Mouse (Mus musculus): ENCODE measurements around the gene Tmem14c. TPM values are rescaled to one million over a fixed set of nuclear protein-coding genes. Genes with fewer than 3 reads are reported as not detected.

Tmem14c gene
- polyA plus RNA-seq, 1 experiment, result 304 TPM

GRCm38 (mm10) chr13:41047280-41047679 lies 31.2 kb downstream of the Tmem14c start:
- H3K27ac ChIP-seq (ENCODE audit: control insufficient read depth, insufficient read depth, low read depth, low read length, poor library complexity), result no peak overlapping the region
- TF ChIP-seq POLR2A (IDR thresholded peaks at IDR 0.05; ENCODE audit: borderline replicate concordance, control insufficient read depth, low read depth, low read length) (no peak), CTCF (IDR thresholded peaks at IDR 0.05; ENCODE audit: control insufficient read depth, insufficient read depth, low read length) (no peak)
- no peak overlapping the region for H3K4me3 ChIP-seq (replicated peaks; ENCODE audit: control insufficient read depth, low read depth, low read length)
- WGBS, result 79% methylated on average over 6 of the region's 6 CpGs
- no peaks in the 10 kb centered on the region; the same call in 1 of the 2 replicates for H3K4me1 ChIP-seq (ENCODE audit: control insufficient read depth, insufficient read depth, low read length)

GRCm38 (mm10) chr13:41051965-41052364 lies 35.9 kb downstream of the Tmem14c start:
- no peak overlapping the region for H3K27ac ChIP-seq (ENCODE audit: control insufficient read depth, insufficient read depth, low read depth, low read length, poor library complexity)
- TF ChIP-seq POLR2A (IDR thresholded peaks at IDR 0.05; ENCODE audit: borderline replicate concordance, control insufficient read depth, low read depth, low read length), result no peak
- TF ChIP-seq CTCF (IDR thresholded peaks at IDR 0.05; ENCODE audit: control insufficient read depth, insufficient read depth, low read length), result no peak

GRCm38 (mm10) chr13:41067618-41068017 lies 51.5 kb downstream of the Tmem14c start:
- Histone ChIP-seq H3K4me3 (replicated peaks; ENCODE audit: control insufficient read depth, low read depth, low read length) (no peak overlapping the region), H3K4me1 (ENCODE audit: control insufficient read depth, insufficient read depth, low read length) (no peaks in the 10 kb centered on the region), H3K27ac (ENCODE audit: control insufficient read depth, insufficient read depth, low read depth, low read length, poor library complexity) (no peak overlapping the region)
- TF ChIP-seq CTCF (IDR thresholded peaks at IDR 0.05; ENCODE audit: control insufficient read depth, insufficient read depth, low read length), result no peak
- no peak for TF ChIP-seq POLR2A (IDR thresholded peaks at IDR 0.05; ENCODE audit: borderline replicate concordance, control insufficient read depth, low read depth, low read length)
- whole genome bisulfite sequencing, result 86% methylated on average over 4 of the region's 4 CpGs

More at GRCm38 (mm10) chr13:41051965-41052364, 35.9 kb downstream of the Tmem14c start:
- no peaks in the 10 kb centered on the region for H3K4me1 ChIP-seq (ENCODE audit: control insufficient read depth, insufficient read depth, low read length)
- H3K4me3 ChIP-seq (replicated peaks; ENCODE audit: control insufficient read depth, low read depth, low read length), result no peak overlapping the region
- 63% methylated on average over 5 of the region's 5 CpGs for WGBS

- Histone ChIP-seq H3K4me1 (ENCODE audit: control insufficient read depth, insufficient read depth, low read length) (no peaks in the 10 kb centered on the region; the same call in 1 of the 2 replicates), H3K27ac (ENCODE audit: control insufficient read depth, insufficient read depth, low read depth, low read length, poor library complexity) (no peak overlapping the region), H3K4me3 (replicated peaks; ENCODE audit: control insufficient read depth, low read depth, low read length) (no peak overlapping the region)
- TF ChIP-seq CTCF (IDR thresholded peaks at IDR 0.05; ENCODE audit: control insufficient read depth, insufficient read depth, low read length) (no peak), POLR2A (IDR thresholded peaks at IDR 0.05; ENCODE audit: borderline replicate concordance, control insufficient read depth, low read depth, low read length) (no peak)
- WGBS, result 86% methylated on average over 11 of the region's 11 CpGs
Observed at GRCm38 (mm10) chr13:41071617-41072016, 55.5 kb downstream of the Tmem14c start.

Other genes starting within 250 kb of the Tmem14c start
- gene Gcnt2, start 156.5 kb upstream of the Tmem14c start, polyA plus RNA-seq (2011; ENCODE audit: insufficient read depth, insufficient read length, low replicate concordance, missing spikeins), result 6.0 and 18.2 TPM in 2 replicates
- gene Pak1ip1, start 15.3 kb upstream of the Tmem14c start, polyA plus RNA-seq (2011; ENCODE audit: insufficient read depth, insufficient read length, low replicate concordance, missing spikeins), result 45.4 and 46.5 TPM in 2 replicates
- gene Mak, start 63.4 kb downstream of the Tmem14c start, polyA plus RNA-seq (2011; ENCODE audit: insufficient read depth, insufficient read length, low replicate concordance, missing spikeins), result not detected in 2 replicates
- gene Gcm2, start 94.7 kb downstream of the Tmem14c start, polyA plus RNA-seq (2011; ENCODE audit: insufficient read depth, insufficient read length, low replicate concordance, missing spikeins), result not detected in 2 replicates
- gene Sycp2l, start 98.0 kb downstream of the Tmem14c start, polyA plus RNA-seq (2011; ENCODE audit: insufficient read depth, insufficient read length, low replicate concordance, missing spikeins), result not detected in 2 replicates
- 0.25 and 2.3 TPM in 2 replicates for gene Elovl2, start 204.1 kb downstream of the Tmem14c start, polyA plus RNA-seq (2011; ENCODE audit: insufficient read depth, insufficient read length, low replicate concordance, missing spikeins)
- gene Smim13, start 233.6 kb downstream of the Tmem14c start, polyA plus RNA-seq (2011; ENCODE audit: insufficient read depth, insufficient read length, low replicate concordance, missing spikeins), result 3.6 and 7.0 TPM in 2 replicates

Data from bone marrow, adult 2 months (tissue).